8 mouse cellular contexts compared by ENCODE assay signal in genomic region chr5:137684294-137685123, GRCm38 (mm10). TPM values are rescaled to one million over a fixed set of nuclear protein-coding genes. Genes with fewer than 3 reads are reported as not detected.
DNase-seq lines count a peak whose midpoint lies in the region; ATAC-seq and TF ChIP-seq lines count a peak whose summit lies in the region.

Gene Agfg2, minus strand, starts transcription at chr5:137684726.

- H3K27ac ChIP-seq in hindbrain, embryonic 13.5 days, result peak within 1 kb of the TSS; percentile 85

- WGBS in hindbrain, embryonic 13.5 days, result under 1% methylated on average over 58 of the region's 62 CpGs

- peak; percentile 98 for DNase-seq in Patski (ENCODE audit: low read depth, low spot score)
- peak; percentile 98 to 99 for DNase-seq in cerebellum, postnatal 14 days
- peak; percentile 98 to 100 for DNase-seq in frontal cortex, postnatal 14 days (ENCODE audit: low spot score in 2 of 2)
- DNase-seq in layer of hippocampus, postnatal 25 days (ENCODE audit: extremely low spot score in 1 of 2, low spot score in 1 of 2), result peak; percentile 80 to 92
- DNase-seq in lung, postnatal 25 days (ENCODE audit: low spot score), result peak; percentile 100
- peak; percentile 99 for DNase-seq in retina, embryonic 14.5 days (ENCODE audit: low spot score)
- peak; percentile 98 for DNase-seq in thymus, postnatal 4 days

- TF ChIP-seq CTCF in Patski (IDR thresholded peaks at IDR 0.05), result no peak

- H3K4me2 ChIP-seq in hindbrain, embryonic 13.5 days, result peak within 1 kb of the TSS; percentile 85

- peak; percentile 97 for ATAC-seq in Patski
- peak; percentile 99 for ATAC-seq in hindbrain, embryonic 13.5 days (ENCODE audit: low FRiP score)

- in situ Hi-C loops in Patski (cut with MboI; ENCODE audit: low pct_unique_long_range_greater_than_20kb), result no loop called here

- no peaks in the 10 kb centered on the region for H3K9me3 ChIP-seq in hindbrain, embryonic 13.5 days

- POLR2A ChIA-PET in Patski (lab: Charles Lee), result interaction anchor here (0.5 to 1.2 kb wide), 5 partner anchors 12 to 64 kb away, joined by 3 to 4 read pairs (median 3); partner anchors contain the start of gene Tsc22d4

- H3K9ac ChIP-seq in hindbrain, embryonic 13.5 days, result peak within 1 kb of the TSS; percentile 79

- H3K4me1 ChIP-seq in hindbrain, embryonic 13.5 days (replicated peaks), result peaks cover 23% of the 10 kb centered on the region

- H3K27me3 ChIP-seq in Patski, result no peaks in the 10 kb centered on the region
- no peaks in the 10 kb centered on the region for H3K27me3 ChIP-seq in hindbrain, embryonic 13.5 days

- 0 out of 2 replicates have a peak, but pooled peaks cover 3% of the 10 kb centered on the region for H3K36me3 ChIP-seq in hindbrain, embryonic 13.5 days

- H3K4me3 ChIP-seq in hindbrain, embryonic 13.5 days, result peak within 1 kb of the TSS; percentile 66

- CTCF ChIA-PET in Patski (lab: Charles Lee), result interaction anchor here (1.0 to 2.4 kb wide), 6 partner anchors 9 to 76 kb away, joined by 3 to 17 read pairs (median 4); no protein-coding TSS in a partner anchor

RNA-seq across cellular contexts. Expression of gene Agfg2, which starts in this region (rescaled TPM):
- polyA plus RNA-seq in Patski (2021), result 33.1 TPM
- 15.6 and 16.4 TPM in 2 replicates for polyA plus RNA-seq in hindbrain, embryonic 13.5 days (2015; fragmentation: Nextera tagmentation; extraction: Ambion mirVana)
- total RNA-seq in layer of hippocampus, postnatal 25 days (2021), result 10 to 100 TPM; 61.8 to 63.9 TPM

Comparison
In these comparisons a context has a peak if more than half of its experiments do, and no peak if none do; other contexts are left out.
1. Peak in every context shown above with its lines: DNase-seq, ATAC-seq, H3K4me3 ChIP-seq and H3K27ac ChIP-seq.